Mouse (Mus musculus) embryo, embryonic 10.5 days (tissue): ENCODE measurements around the gene Gm20604.
A peak's percentile ranks its signal among the peaks of the same experiment; 100 is the strongest.

Source experiments
- DNase-seq: peaks from one replicate; pipeline ENCODE4 v3.0.0-alpha.2; 2015; ENCODE audit warnings: low spot score

The Gm20604 gene

DNA sequence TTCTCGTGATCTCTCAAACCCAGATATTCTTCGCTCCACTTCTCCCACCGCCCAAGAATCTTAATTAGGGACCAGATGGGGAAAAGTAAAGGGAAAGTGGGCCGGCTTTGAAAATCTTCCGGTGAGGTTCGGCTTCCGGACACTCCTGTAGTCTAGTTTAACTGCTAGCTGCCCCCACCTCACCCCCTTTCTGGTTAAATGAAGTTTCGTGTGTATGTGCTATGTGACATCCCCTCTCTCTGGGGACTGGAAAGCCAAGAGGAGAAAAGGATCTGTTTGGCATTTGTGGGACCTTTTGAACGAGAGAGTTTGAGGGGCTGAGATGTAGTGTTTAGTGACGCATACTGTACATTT is at the start of gene Gm20604:
Gene Gm20604 (minus strand): TSS at position 270 of the 354 bp plus-strand sequence.
- DNase-seq, result peak; percentile 35

DNA sequence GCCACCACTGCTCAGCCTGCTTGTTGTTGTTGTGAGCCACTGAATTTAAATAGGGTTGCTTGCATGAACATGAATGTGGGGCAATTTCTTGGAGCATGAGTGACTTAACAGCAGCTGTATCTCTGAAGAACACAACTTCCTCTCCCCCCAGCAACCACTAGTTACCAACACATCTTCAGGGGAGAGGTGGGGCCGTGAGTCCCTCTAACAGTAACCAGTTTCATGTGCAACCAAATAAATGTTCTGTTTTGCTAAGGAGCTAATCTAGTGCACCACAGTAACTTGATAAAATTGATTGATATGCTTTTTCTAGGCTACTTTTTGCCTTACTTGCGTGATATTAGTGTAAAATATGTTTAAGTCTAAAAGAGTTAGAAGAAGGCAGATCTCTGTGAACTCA is 41.1 kb upstream of the Gm20604 start:
- no peak for DNase-seq

DNA sequence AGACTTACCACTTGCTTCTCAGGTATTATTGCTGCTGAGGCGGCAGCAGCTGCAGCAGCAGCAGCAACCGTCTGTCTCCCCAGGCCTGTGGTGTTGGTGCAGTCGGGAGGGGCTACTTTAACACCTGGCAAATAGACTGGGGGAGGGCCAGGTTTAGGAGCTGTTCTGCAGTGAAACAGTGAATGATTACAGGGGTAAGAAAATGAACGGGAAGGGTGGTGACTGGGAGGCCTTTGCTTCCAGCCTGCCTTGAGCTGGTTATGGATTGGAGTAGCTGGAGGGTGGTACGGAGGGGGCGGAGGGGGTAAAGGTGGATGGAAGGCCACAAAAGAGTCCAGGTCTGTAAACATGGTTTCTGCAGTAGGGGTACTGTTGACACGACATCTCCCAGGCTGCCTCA is 29.5 kb upstream of the Gm20604 start:
- no peak for DNase-seq

DNA sequence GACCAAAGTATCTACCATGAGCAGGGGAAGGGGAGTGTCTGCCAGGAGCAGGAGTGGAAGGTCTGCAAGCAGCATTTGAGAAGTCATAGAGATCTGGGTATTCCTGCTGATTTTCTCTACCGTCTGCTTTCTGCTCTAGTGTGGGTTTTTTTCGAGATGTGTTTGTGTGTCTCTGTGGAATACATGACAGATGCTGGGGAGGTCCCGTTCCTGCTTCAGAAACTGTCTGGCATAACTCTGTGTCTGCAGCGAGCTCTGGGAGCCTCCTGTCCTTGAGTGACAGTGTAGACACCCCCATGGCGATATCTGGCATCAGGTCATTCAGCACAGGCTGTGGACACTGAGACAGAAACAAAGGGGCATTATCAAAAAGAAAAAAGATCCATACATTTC is 27.1 kb upstream of the Gm20604 start:
- no peak for DNase-seq

DNA sequence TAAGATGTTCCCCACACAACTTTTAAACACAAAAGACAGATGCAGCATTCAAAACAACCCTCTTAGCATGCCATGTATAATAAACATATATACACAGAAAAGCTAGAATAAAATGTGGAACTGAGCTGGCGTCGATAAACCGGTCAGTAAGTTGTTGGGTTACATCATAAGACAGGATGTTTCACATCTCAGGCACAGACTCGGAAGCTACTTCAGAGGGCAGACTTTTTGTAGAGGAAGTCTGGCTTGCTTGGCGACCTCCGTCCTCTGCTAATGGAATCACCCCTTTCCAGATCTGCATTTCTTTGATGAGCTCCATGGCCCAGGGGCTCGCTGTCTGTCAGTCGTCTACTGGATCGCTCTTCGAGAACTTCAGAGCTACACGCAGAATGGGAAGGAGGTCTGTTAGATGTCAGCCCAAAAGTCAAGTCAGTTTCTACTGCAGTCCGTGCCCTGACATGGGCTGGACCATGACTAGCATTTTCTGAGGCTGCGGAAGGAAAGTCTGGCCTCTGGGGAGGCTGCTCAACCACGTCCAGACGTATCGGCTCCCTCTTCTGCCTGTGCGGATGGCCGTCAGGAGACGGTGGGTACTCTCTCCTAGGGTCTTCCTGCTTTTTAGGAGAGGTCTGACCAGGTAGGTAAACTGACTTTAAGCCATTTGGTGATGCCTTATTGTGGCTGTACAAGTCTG is 26.6 kb upstream of the Gm20604 start:
- no peak for DNase-seq

DNA sequence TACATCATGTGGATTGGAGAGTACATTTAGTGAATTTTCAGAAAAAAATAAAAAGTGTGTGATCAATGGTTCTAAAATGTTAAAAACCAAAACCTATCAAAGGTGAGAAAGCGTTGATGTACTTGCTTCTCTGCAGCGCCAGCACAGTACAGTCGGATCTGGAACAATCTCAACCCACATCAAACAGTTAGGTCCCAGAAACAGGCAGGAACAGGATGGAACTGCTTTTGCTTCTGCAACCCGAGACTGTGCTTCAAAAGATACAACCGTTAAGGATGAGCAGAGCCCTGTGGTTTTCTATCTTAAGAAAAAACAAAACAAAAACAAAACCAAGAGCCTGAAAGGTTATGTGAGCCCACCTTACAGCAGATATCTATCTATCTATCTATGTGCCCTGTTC is 24.4 kb upstream of the Gm20604 start:
- DNase-seq, result no peak

DNA sequence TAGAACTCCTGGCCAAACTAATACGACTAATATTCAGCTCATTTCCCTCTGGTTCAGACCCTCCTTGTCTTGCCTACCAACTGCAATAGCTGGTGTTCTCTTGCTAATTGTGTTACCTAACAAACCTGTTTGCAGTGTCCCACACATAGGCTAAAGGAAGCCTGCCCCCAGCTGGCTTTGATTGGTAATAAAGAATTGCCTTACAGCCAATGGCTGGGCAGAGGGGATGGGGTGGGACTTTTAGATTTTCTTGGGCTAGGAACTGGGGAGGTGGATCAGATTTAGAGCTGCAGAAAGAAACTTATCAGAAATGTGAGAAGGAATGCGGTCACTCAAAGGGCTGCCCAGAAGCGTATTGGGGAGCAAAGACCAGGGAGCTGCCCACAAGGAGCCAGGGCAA is 21.0 kb upstream of the Gm20604 start:
- DNase-seq, result peak; percentile 21

DNA sequence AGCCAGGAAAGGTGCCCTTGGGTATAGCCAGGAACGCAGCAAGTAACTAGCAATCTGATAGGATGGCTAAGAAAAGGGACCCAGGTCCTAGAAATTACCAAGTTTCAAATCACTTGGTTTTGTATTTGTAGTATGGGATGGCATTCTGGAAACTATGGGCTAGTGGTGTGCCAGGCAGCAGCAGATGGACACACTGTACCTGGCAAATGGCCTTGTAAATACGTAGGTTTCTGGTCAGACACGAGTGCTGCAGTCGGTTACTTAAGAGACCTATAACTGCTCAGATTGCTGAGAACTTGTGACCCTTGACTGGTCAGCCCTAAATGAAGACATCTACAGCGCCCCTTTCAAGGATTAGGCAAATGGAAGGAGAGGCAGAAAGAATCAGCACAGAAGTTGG is 19.7 kb upstream of the Gm20604 start:
- DNase-seq, result no peak

DNA sequence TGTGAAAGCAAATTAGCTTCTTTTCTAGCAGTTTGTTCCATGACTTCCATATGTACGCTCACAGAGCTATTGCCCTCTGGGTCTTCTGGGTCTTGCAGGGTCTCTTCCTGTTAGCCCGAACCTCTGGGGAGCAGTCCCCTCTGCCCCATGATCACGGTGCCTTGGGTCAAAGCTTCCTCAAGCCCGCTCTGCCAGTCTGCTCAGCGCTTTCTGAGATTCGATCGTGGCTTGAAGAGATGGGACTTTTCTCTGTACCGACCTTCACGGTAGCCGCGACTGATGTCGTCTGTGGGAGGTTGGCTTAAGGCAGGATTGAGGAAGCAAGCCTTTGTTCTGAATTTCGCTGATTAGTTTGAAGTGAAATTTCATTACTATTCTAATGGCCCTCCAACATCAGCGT is 17.6 kb upstream of the Gm20604 start:
- DNase-seq, result no peak

DNA sequence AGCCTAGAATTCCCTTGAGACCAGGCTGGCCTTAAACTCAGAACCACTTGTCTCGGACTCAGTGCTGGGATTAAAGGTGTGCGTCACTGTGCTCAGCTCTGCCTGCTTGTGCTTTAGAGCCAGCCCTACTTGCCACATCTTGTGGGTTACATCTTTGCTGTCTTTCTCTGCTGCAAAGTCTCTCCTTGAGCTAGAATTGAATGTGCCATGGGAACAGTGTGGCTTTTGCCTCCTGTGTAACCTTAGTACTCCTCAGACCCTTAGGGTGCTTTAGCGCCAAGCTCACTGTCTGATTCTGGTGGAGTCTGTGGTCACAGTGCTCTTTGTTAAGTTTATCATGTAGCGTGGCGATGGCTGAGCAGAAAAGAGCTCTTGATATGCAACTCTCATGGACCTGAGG is 14.2 kb upstream of the Gm20604 start:
- no peak for DNase-seq

DNA sequence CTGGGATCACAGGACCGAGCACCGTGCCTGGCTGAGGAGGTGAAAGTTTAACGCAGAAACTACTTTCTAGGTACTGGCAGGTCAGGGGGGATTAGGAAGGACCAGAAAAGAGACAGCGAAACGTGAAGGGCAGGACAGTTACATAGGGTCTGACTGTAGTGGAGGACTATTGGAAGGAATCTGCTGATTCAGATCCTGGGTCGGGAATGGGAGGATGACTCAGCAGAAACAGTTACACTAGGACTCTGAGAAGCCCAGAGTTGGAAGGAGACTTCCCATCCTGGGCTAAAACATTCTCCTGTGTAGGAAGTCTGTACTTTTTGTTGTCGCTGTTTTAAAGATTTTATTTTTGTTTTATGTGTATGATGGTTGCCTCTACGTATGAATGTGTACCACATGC is 13.1 kb upstream of the Gm20604 start:
- no peak for DNase-seq

DNA sequence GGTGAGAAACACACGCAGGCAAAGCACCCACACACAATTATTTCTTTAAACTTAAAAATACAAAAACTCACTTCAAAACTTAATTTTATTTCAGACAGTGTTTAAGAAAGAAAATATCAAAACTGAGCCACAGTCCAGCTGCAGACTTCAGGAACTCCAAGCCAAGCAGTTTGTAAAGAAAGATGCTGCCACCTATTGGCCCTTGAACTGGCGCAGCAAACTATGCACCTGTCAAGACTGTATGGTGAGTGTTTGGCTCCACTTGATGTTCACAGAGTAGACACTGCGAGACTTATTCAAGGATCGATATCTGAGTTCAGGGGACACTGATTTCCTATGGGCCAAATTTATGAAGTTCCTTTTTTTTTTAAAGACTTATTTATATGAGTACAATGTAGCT is 10.5 kb upstream of the Gm20604 start:
- DNase-seq, result no peak

DNA sequence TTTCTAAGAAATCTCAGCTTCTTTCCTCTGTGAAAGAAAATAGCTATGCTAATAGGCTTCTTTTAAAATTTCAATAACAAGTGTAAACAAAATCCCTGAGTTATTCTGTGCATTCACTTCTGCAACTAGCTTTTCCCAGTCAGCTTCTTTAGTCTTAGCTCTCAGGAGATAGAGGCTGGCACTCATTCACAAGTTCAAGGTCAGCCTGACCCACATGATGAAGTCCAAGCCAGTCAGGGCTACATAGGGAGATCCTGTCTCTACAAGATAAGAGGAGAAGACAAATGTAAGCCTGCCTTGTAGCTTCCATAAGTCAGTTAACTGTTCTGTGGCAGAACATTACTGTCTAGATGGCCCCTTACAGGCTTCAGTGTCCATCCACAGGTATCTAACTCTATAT is 5.2 kb upstream of the Gm20604 start:
- DNase-seq, result no peak

DNA sequence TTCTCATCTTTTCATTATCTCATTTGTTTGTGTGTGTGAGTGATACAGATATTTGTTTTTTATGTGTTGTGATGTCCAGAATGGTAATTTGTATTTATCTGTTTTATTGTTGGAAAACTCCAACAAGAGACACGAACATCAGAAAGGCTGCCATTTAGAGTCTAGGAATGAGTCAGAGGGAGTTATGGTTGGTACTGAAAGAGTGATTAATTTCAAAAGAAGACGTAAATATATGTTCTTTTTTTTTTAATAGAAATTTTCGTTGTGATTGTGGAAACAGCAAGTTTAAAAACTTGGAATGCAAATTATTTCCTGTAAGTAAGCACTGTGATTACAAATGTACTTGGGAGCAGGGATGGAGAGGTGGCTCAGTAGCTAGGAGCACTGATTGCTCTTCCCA is 3.2 kb upstream of the Gm20604 start:
- no peak for DNase-seq

DNA sequence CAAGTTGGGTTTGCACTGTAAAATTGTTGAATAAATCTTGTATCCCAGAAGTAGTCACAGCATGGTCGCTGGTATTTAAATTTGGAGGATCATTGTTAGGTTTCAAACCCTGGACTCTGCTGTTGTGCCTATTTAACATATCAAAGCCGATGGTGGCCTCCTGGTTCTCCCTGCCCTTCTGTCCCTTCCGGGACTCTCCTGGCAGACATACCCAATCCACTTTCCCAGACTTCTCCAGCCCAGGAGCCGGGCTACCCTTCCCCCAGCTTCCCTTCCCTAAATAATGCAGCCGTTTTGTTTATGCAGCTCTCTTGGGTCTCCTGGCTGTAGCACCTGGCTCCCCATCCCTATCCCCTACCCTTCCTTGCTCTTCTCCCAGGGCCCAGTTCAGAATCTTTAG is 464 bp upstream of the Gm20604 start:
- DNase-seq, result peak; percentile 23

DNA sequence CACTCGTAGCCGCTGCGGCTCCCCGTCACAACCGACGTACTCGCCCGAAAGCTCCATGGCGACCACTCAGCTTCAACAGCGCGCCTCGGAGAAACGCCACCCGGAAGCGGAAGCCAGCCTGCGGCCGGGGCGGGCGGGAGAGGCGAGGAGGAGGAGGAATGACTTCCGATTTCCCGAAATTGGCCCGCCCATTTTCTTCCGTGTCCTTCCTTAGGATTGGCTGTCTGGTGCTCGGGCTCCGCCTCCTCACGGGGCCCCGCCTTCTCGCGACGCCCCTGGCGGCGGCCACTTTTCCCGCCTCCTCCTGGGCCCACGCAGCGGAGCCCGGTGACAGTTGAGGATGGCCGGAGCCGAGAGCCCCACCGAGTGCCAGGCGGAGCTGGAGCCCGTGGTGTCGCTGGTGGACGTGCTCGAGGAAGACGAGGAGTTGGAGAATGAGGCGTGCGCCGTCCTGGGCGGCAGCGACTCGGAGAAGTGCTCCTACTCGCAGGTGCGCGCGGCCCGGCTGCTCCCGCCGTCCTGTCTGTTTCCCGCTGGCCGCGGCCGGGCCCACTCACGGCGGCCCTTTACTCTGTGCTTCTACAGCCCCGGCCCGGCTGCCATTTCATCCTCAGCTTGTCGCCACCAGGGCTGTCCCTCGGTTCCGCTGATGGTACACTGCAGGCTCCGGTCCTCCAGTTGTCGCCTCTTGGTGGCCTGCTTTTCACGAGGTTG is 626 bp downstream of the Gm20604 start, which contains the start of the genes Gm28051, Gon7 and Ubr7:
Gene Gm28051 (minus strand): TSS at position 77 of the 714 bp plus-strand sequence.
Gene Gon7 (minus strand): TSS at position 115 of the 714 bp plus-strand sequence.
Gene Ubr7 (plus strand): TSS at position 279 of the 714 bp plus-strand sequence.
- DNase-seq, result peak; percentile 98

DNA sequence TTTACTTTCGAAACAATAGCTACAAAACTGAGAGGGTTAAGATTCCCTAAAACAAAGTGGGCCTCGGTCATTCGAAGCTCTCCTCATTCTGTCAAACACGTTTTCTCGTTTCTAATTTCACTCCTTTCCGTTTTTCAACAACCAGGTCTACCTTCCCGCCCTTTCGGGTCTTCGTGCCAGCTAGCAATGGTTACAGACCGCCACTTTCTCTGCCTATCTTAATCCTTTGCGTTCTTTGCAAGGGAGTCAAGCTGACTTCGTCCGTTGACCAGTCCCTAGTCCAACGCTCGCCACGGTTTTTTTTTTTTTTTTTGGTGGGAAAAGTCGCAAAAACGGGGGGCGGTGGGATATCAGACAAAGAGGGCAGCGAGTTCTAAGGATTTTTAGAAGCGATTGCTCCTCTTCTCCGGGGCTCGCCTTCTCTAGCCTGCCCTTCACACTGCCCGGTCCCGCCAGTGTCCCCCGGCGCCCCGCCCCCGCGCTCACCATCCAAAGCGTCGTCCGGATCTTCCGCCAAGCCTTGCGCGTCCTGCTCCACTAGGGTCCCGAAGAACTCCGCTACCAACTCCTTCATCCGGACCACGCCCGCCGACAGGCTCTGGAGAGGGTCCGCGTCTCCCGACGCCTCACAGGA is 1.3 kb downstream of the Gm20604 start:
- peak; percentile 42 for DNase-seq

DNA sequence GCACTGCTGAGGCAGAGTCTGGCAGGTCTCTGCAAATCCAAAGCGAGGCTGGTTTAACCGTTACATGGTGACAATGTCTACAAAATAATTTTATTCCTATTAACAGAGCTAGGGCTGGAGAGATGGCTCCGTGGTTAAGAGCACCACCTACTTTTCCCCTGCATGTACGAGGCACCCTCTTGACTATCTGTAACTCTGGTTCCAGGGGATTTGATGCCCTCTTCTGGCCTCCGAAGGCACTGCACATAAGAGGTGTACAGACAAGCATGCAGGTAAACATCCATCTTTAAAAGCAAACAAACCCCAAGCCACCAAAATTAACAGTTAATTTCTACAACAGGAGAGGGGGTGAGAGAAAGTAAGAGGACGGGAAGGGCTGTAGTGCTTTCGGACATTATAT is 2.2 kb downstream of the Gm20604 start:
- peak; percentile 29 for DNase-seq

DNA sequence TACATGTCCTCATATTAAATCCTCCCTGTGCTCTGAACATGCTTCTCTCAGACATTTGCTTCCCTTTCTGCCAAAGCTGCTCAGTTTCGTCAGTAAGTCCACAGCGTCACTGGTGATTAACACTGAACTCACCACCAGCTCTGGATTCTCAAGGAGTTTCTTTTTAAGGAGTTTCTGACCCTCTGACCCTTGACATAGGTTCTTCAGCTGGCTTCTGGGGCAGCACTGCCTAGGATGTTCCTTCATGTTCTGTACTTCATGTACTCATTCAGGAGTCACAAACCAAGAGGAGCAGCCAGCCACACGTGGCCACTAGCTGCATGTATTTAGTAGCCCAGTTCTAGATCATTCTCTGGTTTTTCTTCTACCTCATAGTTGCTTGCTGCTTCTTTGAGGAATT is 10.2 kb downstream of the Gm20604 start:
- no peak for DNase-seq

DNA sequence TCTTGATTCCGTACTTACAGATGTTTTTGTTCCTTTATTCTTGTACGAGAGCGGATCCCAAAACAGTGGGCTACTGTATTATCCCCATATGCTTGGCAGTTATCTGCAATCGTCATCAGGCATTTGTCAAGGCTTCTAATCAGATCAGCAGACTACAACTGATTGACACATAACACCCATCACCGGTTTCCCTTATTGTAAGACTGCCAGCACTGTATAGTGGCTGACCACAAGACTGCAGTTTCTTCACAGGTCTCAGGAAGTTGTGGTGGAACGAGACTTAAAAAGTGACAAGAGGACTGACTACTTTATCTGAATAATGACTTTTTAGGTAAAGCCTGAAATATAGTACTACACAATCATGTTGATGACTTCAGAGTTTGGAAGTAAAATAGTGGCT is 13.6 kb downstream of the Gm20604 start:
- peak; percentile 18 for DNase-seq

DNA sequence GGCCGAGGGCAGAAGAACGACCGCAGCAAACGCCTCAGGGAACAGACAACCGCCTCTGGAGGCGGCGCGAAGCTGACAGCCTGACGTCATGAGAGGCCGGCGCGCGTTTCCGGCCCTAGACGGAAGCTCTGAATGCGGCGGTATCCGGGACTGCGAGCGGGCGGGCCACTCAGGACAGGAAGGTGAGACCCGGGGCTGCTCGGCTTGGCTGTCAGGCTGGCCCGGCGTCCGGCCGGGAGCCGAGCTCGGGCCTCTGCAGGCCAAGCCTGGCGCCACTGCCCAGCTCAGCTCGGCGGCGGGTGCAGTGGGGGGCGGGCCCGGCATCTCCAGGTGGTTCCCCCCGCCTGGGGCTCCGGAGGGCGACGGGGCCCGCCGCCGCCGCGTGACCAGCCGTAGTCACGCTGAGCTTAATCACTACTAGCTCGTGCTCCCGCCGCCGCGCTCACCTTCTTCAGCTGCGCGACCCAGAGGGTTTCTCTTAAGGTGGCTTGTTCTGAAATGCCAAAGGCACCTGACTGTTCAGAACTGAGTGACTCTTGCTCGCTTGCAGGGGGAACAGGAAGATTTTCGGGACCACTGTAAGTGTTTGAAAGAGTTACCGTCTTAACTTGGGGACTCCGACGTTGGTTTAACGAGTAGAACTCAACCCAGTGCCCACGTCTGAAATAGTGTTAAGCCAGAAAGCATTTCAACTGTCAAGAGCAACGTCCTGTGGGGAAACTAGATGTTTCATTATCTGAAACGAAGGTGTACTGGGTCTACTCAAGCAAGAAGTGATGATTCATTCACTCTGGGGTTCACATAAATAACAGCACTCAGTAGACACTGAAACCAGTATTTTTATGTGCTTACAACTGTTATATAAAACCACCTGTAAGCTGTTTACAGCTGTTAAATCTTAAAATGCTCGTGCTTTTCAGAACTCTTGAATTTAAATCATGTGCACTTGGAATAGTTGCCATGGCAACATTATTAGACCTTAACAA is 14.6 kb downstream of the Gm20604 start, which contains the start of the genes Moap1 and Tmem251:
Gene Moap1 (minus strand): TSS at position 73 of the 986 bp plus-strand sequence.
Gene Tmem251 (plus strand): TSS at position 174 of the 986 bp plus-strand sequence.
- peak; percentile 94 for DNase-seq
